Mouse (Mus musculus): ENCODE data around the gene Crkl.
"Not testable (repeated sequence)": the region's sequence is repeated elsewhere in the genome, so short reads cannot be mapped to it uniquely, and the experiment has no call there.

The Crkl gene

GRCm38 (mm10) chr16:17488478-17489468, 37.0 kb downstream of the Crkl start:
- DNase-seq, result peak; percentile 49

DNA sequence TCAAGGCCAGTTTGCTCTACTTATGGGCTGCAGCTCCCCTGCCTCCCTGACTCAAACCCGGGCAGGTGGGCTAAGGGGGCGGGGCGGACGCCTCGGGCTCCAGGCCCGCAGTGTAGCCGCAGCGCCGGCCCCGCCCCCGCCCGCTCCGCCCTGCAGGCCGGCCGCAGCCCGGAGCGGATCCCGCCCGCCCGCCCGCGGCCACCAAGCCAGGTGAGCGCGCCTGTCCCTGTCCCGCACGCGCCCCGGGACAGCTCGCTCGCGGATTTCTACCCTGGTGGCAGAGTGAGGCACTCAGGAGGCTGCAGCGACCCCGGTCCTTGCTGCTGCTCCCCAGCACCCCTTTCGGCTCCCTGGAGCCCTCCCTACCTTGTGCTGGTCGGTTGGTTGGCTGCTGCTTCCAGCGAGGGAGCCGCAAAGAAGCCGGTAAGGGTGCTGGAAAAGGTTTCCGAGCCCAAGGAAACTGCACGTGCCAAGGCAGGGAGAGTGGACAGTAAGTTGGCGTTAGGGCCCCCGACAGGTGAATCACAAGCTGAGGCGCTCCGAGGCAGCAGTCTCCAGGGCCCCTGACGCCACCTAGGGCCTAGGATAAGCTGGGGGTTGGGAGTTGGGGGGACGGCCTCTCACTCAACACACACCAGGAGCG, 37.8 kb downstream of the Crkl start, which contains the start of gene Aifm3:
TSS of gene Aifm3 (plus strand) at position 143 of the 643 bp plus-strand sequence.
- DNase-seq, result peak; percentile 77

GRCm38 (mm10) chr16:17491154-17491553, 39.4 kb downstream of the Crkl start:
- DNase-seq, result peak; percentile 72

- DNase-seq, result peak; percentile 91
Observed at GRCm38 (mm10) chr16:17491896-17492561, 40.2 kb downstream of the Crkl start.

GRCm38 (mm10) chr16:17496499-17497305, 44.9 kb downstream of the Crkl start:
- DNase-seq, result peak; percentile 89

DNA sequence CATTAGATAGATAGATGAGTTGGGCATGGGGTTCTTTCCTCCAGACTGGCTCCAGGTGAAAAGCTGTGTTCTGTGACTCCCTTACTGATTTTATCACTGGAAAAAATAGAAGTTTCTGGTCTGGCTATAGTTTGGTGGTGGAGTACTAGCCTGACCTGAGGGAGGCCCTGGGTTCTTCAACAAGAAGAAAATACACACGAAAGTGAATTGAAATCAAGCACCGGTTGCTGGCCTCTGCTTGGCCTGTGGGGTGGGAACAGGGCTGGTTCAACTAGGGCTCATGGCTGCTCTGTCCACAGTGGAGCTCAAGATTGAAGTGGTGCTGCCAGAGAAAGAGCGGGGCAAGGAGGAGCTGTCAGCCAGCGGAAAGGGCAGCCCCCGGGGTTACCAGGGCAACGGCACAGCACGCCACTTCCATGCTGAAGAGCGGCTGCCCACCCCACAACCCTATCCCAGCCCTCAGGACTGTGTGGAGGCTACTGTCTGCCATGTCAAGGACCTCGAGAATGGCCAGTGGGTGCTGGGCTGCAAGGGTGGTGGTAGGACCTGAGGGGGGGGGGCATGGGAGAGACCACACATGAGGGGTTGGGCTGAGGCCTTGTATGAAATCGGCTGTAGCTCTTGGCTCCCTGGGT, 47.6 kb downstream of the Crkl start:
- DNase-seq, result no peak

- DNase-seq, result no peak
Observed at GRCm38 (mm10) chr16:17502681-17503080, 50.9 kb downstream of the Crkl start.

GRCm38 (mm10) chr16:17507018-17507552, 55.3 kb downstream of the Crkl start:
- no peak for DNase-seq

DNA sequence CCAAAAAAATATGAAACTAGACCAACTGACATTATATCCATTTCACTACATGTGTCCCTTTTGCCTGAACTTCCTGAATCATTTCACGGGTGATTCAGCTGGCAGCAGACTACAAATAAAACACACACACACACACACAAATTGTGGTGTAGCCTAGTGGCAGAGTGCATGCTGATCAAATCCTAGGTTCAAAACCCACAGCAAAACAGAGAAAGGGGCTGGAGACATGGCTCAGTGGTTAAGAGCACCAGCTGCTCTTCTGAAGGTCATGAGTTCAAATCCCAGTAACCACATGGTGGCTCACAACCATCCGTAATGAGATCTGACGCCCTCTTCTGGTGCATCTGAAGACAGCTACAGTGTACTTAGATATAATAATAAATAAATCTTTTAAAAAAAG, 56.2 kb downstream of the Crkl start:
- not testable (repeated sequence) for DNase-seq

DNA sequence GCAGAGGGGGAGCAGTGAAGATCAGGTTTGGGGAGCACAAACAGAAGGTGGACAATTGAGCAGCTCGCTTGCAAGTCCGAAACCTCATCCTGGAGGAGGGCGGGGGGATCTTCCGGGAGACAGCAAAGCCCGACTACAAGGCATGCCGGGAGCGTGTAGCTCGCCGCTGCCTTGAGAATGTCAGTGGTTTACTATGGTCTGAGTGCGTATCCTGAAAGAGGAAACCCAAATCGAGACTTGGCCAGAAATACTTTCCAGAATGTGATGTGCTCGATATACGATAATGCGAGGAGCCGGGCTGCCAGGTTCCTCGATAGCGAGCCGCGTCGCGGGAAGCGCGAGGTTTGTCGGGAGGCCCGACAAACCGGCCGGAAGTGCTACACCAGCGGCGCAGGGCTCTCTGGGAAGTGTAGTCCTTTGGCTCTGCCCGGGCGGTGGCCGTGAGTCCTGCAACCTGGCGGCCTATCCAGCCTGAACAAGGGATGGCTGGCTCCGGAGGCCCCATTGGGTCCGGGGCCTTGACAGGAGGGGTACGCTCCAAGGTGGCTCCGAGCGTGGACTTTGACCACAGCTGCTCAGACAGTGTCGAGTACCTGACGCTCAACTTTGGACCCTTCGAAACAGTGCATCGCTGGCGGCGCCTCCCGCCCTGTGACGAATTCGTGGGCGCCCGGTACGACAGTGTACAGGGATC, 56.9 kb downstream of the Crkl start, which contains the start of gene Lztr1:
TSS of gene Lztr1 (plus strand) at position 143 of the 694 bp plus-strand sequence.
- peak; percentile 89 for DNase-seq

DNA sequence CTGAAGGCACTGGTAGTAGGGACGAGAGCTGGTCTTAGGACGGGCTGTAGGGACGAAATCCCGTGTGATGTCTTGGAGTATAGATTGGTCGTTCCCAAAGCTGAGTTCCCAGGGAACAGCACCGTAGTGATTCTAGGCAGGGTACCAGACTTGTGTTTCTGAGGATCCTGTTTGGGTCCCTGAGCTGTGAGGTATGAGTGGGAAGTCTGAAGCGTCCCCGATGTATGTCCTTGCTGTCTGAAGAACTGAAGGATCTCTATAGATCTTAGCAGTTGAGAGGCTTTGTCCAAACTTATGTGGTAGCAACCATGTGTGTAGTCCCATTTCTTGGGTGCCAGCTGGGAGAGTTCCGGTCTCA, 57.4 kb downstream of the Crkl start:
- no peak for DNase-seq

GRCm38 (mm10) chr16:17510143-17510542, 58.4 kb downstream of the Crkl start:
- no peak for DNase-seq

DNA sequence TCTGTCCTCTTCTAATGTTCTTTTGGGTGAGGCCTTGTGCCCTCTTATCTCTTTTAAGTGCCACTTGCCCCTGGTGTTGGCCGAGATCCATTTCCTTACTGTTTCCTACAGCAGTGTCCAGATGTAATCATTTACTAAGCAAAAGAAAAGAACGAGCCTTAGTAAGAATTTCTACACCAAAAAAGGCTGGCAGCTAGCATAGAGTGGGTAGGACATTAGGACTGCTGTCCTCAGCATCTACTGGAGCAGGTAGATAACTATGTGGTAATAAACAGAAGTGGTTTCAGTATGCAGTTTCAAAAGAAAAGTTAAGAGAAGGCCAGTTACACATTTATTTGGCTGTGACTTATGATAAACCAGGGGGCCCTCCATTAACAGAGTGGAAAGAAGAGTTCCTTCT, 58.9 kb downstream of the Crkl start:
- no peak for DNase-seq

DNA sequence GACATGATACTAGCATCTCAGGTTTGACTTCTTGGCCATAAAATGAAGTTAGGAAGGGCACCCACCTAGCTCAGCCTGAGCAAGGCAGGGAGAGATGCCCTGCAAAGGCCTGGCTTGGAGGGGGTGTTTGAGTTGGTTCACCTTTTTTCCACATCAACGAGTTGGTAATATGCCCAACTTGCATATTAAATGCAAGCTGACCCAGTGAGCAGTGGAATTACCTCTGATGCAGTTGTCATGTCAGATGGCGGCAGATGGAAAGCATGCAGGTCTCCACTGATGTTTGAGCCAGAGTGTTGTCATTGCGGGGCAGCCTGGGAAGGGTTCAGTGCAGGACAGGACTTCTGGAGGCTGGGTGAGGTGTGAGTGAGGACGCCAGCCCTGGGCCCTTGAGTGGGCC, 59.6 kb downstream of the Crkl start:
- no peak for DNase-seq

DNA sequence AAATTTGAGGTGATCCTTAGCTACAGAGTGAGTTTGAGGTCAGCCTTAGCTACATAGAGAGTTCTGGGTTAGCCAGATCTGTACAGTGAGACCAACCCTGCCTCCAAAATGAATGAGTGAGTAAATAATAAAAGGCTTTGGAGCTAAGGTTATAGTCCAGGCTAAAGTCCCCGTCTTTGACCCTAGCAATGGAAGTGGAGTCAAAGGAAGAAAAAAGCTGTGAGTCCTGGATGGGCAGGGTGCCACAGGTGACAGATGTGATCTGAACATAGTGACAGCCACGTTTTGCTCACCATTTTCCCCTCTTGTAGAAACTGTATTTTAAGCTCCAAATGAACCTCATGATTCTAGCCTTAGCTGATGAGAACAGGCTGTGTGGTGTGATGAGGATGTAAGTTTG, 67.1 kb downstream of the Crkl start:
- no peak for DNase-seq

- peak; percentile 9 for DNase-seq
Observed at GRCm38 (mm10) chr16:17524156-17524555, 72.4 kb downstream of the Crkl start.

DNA sequence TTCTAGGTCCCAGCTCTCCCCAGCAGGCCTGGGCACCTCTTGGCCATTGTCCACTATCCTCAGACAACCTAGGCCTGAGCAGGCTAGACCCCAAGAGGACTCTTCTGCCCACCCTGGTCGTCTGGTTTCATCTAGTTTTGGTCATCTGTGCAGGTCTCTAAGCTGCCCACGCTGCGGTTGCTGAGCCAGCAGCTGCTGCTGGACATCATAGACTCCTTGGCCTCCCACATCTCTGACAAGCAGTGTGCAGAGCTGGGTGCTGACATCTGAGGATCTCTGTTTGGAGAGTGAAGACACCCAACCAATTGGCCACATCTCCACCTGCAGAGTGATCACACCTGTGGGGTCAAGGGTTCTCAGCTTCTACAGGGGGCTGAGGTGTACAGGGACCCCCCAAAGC, 73.7 kb downstream of the Crkl start:
- DNase-seq, result peak; percentile 10

- no peak for DNase-seq
Observed at GRCm38 (mm10) chr16:17526223-17526622, 74.4 kb downstream of the Crkl start.

DNA sequence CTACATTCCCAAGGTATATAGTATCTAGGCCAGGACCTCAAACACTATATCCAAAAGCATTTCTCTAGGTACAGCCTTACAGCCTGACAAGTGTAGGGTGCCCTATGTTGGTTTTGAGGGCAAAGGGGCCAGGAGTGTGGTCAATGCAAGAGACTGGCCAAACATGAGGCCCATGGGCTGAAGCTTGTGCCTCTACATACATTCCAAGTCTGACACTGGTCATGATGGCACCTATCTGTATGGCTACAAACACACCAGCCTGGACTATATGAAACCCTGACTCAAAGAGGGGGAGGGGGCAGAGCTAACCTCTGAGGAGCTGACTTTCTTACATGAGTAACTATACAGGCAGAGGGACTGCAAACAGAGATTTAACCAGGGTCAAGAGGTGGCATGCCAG, 75.8 kb downstream of the Crkl start:
- peak; percentile 4 for DNase-seq

GRCm38 (mm10) chr16:17528276-17528675, 76.5 kb downstream of the Crkl start:
- DNase-seq, result peak; percentile 28

DNA sequence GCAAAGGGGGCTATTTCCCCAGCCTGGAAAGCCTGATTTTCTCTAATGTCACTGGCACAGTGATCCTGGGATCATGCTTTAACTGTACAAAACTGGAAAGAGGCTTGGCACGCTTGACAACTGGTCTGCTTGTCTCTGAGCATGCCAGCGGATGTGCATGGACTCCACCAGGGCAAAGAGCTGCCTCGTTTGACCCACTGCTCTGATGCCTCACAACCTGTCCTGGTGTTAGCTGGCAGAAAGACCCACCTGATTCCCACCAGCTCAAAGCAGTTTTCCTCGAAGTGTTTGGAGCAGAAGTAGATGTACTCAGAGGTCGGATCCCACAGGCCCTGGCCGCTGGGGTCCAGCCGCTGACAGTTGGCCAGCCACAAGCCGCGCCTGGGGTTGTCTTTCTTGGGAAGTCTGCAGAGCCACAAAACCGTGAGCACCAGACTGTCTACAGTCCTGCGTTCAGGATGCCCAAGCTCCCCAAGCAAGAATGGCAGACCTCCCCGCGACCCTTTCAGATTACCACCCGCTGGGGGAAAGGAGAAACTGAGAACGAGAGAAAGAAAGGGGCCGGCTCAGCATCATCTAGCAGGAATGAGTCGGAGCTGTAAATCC, 78.3 kb downstream of the Crkl start:
- DNase-seq, result no peak
